Mouse (Mus musculus) liver, adult 2 months (tissue): ENCODE measurements around the gene Tceal7.

ENCODE experiments used
- CTCF ChIP-seq: fragments of 200-500 bp; IDR thresholded peaks from 2 replicates; pipeline ENCODE4 v1.5.1; 2011; ENCODE audit warnings: low read depth, low read length, control low read depth
- POLR2A ChIP-seq: fragments of 200-500 bp; IDR thresholded peaks from 2 replicates; pipeline ENCODE4 v1.6.1; 2011; ENCODE audit warnings: low read length, control low read depth; ENCODE audit not compliant: insufficient read depth; ENCODE audit errors: extremely low read depth

GRCm38 (mm10) chrX:136252023-136252729 is 37.6 kb downstream of the Tceal7 start:
- TF ChIP-seq CTCF (no peak), POLR2A (no peak)
